Mouse (Mus musculus) adipose tissue, adult 10 weeks (tissue): ENCODE data around the gene Pax5. TPM values are rescaled to one million over a fixed set of nuclear protein-coding genes. Genes with fewer than 3 reads are reported as not detected.

Experiments
- polyA plus RNA-seq: library from polyadenylated mRNA; stranded (reverse); fragments of 350-450 nt; fragmentation: Illumina TruSeq; extraction: RNeasy Lipid Tissue Mini Kit (QIAGEN cat#74804); gene quantifications from one replicate; pipeline ENCODE4 v1.2.3, GENCODE M21; 2014; ENCODE audit warnings: low read depth, low replicate concordance

Pax5 gene
- polyA plus RNA-seq: 1.6 TPM

DNA sequence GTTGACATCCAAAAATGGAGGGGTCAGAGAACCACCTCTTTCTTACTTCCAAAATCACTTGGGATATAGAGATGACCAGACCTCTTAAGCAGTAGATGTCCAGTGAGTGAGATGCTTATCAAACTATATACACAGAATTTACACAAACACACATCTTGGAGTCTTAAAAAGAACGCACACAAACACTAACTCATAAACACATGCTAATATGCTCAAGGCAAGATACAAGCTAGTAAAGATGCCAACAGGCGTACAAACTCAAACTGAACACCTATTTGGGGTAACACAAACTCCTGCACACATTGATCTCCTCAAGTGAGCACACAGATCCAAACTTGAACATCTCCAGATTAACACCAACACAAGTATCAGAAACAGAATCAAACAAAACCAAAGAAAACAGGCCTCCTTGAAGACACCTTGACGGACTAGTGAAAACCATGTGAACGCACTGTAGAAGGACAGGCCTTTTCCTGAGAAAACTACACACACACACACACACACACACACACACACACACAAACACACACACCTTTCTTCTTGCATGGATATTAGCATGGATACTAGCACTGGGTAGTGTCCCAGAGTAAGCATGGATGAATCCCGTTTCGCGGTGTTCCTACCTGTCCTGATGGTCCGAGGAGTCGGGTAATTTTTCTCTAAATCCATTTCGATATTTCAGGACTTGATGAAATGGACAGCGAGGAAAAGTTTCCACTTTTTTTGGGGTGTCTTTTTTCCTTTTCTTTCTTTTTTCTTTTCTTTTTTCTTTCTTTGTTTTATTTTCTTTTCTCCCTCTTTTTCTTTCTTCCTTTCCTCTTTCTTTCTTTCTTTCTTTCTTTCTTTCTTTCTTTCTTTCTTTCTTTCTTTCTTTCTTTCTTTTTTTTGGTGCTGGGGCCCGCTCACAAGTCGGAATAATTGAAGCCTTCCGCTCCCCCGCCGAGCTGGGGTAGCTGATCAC is at the start of gene Pax5:
Gene Pax5, minus strand, starts transcription at position 748 of the 961 bp plus-strand sequence.

DNA sequence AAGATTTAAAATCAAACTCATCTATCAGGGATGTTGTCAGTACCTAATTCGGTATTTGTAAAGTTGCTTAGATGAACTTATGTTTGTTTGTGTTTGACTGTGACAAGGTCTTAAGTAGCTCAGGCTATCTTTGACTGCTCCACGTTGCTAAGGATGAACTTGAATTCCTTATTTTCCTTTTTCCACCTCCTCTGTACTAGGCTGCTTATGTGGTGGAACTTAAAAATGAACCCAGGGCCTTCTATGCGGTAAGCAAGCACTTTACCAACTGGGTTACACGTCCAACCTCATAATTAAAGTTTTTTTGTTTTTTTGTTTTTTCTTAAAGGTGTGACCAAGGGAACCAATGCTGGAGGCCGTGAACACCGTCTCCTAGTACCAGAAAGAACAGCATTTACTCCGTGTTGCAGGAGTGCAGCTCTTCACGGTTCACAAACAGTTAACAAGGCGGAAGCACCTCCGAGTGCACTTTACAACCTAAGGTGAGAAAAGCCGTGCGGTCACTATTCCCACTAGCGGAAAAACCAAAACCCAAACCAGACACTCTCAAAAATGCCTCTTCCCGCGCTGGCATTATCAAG is 45.4 kb upstream of the Pax5 start, which contains the start of gene Zcchc7:
Gene Zcchc7, plus strand, starts transcription at position 325 of the 581 bp plus-strand sequence.

Other genes with a start within 250 kb of the Pax5 start
- 37.6 TPM for gene Zcchc7, start 45.4 kb upstream of the Pax5 start, polyA plus RNA-seq